Mouse (Mus musculus) kidney, adult 2 months (tissue): ENCODE data around the gene Hist1h2ad. TPM values are rescaled to one million over a fixed set of nuclear protein-coding genes. Genes with fewer than 3 reads are reported as not detected.
A peak's percentile ranks its signal among the peaks of the same experiment; 100 is the strongest.
"Not testable (repeated sequence)": the region's sequence is repeated elsewhere in the genome, so short reads cannot be mapped to it uniquely, and the experiment has no call there.

ENCODE experiments used
- DNase-seq: peaks from one replicate; pipeline ENCODE4 v3.0.0; 2021
- H3K27ac ChIP-seq: fragments of 200-500 bp; 2 replicates; pipeline ENCODE4 v1.5.1; 2012; ENCODE audit warnings: low read depth, low read length, control low read depth, inconsistent platforms; ENCODE audit not compliant: insufficient read depth
- H3K27me3 ChIP-seq: fragments of 200-500 bp; replicated peaks from 2 replicates; pipeline ENCODE4 v1.6.1; 2012; ENCODE audit warnings: mild to moderate bottlenecking, moderate library complexity, low read length, inconsistent platforms; ENCODE audit not compliant: control insufficient read depth, insufficient read depth
- H3K36me3 ChIP-seq: fragments of 200-500 bp; 2 replicates; pipeline ENCODE4 v1.6.1; 2012; ENCODE audit warnings: mild to moderate bottlenecking, moderate library complexity, low read length, inconsistent platforms; ENCODE audit not compliant: control insufficient read depth, insufficient read depth
- H3K4me1 ChIP-seq: fragments of 200-500 bp; 2 replicates; pipeline ENCODE4 v1.6.1; 2011; ENCODE audit warnings: low read length; ENCODE audit not compliant: control insufficient read depth, insufficient read depth
- H3K4me3 ChIP-seq: fragments of 200-500 bp; 2 replicates; pipeline ENCODE4 v1.5.1; 2011; ENCODE audit warnings: mild to moderate bottlenecking, low read depth, low read length, control low read depth; ENCODE audit not compliant: insufficient read depth
- CTCF ChIP-seq: fragments of 200-500 bp; conservative IDR thresholded peaks from 2 replicates; pipeline ENCODE4 v1.5.1; 2011; ENCODE audit warnings: low read depth, mild to moderate bottlenecking, control low read depth, low read length, moderate library complexity, mixed read lengths; ENCODE audit not compliant: insufficient read depth, insufficient read length
- POLR2A ChIP-seq: fragments of 200-500 bp; IDR thresholded peaks from one replicate; pipeline ENCODE4 v1.6.1; 2011; ENCODE audit warnings: low read depth, low read length, control low read depth
- WGBS: fragments of 180-500 bp; shearing (Covaris S2); methylation state at CpG from one replicate; pipeline ENCODE4 v1.1.7; 2018; 5-methylcytosine and 5-hydroxymethylcytosine counted together
- polyA plus RNA-seq: library from polyadenylated mRNA; depleted of rRNA; stranded (reverse); fragments of >200 nt; gene quantifications from 2 replicates; pipeline ENCODE4 v1.2.3, GENCODE M21; 2012

The Hist1h2ad gene
- polyA plus RNA-seq, 1 experiment, result not detected

DNA sequence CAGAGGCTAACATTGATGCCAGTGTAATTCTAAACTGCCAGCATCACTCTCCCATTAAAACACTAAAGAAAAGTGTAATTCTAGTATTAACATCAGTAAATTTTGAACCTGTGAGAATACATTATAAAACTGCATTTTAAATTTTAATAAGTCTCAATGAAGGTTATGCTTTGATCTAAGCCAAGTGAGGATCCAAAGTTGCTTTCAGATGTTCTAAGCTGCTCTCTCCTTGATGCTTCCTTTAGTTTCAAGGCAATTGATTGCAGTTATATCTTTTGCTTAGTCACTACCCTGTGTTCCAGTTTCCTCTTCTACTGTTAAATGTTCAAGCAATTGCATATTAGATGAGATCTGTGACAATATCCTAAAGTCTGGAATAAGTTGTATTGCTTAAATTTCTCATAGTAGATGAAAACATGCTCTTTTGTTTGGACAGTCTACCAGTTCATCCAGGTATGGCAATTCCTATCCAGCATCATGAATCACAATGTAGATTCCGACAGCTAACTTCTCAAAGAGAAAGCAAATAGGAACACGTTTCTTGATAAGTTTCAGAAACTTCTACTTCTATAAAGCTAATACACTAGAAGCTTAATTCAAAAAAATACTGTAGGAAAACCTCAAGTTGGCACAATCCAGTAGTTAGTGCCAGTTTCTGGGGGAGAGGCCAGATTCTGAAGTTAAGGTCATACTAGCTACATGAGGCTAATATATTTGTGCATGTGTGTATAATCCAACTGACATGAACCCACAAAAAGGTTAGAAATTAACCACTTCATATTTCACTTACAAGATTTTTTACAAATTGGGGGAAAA is 1.8 kb upstream of the Hist1h2ad start:
- Histone ChIP-seq H3K27ac (no peak overlapping the region), H3K4me3 (no peak overlapping the region), H3K4me1 (no peaks in the 10 kb centered on the region; the same call in 1 of the 2 replicates), H3K36me3 (no peaks in the 10 kb centered on the region), H3K27me3 (peaks cover 2% of the 10 kb centered on the region; the same call in 1 of the 2 replicates)
- 55% methylated on average over 2 of the region's 2 CpGs for WGBS
- TF ChIP-seq POLR2A, result no peak
- TF ChIP-seq CTCF, result no peak
- no peak for DNase-seq

DNA sequence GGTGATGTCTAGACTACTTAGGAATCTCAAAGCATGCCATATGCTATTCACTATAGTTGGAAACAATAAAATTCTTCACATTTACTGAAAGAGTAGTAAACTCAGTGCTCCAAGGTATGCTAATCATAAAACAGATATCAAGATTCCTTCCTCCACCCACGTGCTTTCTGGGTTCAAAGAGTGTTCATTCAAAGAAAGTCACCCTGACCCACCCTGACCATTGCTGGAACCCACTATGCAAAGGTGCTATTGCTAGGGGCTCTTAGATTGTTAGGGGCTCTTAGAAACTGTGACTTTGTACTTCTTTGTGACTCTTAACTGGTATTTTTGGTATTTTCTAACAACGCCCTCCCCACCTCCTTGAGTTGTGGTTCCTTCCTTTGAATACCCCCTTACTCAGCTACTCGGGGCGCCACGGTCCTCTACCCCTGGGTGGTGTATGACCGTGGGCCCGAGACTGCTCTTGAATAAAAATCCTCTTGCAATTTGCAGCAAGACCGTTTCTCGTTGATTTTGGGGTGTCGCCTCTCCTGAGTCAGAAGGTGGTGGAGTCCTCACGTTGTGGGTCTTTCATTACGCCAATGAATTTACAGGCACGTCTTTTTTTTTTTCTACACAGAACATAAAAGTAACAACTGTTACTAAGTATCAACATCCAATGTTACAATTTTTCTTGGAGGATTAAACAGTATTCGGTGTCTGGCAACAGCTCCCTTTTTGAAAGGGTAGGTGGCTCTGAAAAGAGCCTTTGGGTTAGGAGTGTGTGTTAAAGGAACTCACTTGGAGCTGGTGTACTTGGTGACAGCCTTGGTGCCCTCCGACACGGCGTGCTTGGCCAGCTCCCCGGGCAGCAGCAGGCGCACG is 915 bp upstream of the Hist1h2ad start:
- DNase-seq, H3K27ac ChIP-seq, H3K4me1 ChIP-seq, H3K27me3 ChIP-seq, H3K36me3 ChIP-seq: not testable (repeated sequence)
- 0 out of 2 replicates have a peak overlapping the region, but pooled peaks have one; percentile 26 for H3K4me3 ChIP-seq
- WGBS, result 21% methylated on average over 20 of the region's 20 CpGs

DNA sequence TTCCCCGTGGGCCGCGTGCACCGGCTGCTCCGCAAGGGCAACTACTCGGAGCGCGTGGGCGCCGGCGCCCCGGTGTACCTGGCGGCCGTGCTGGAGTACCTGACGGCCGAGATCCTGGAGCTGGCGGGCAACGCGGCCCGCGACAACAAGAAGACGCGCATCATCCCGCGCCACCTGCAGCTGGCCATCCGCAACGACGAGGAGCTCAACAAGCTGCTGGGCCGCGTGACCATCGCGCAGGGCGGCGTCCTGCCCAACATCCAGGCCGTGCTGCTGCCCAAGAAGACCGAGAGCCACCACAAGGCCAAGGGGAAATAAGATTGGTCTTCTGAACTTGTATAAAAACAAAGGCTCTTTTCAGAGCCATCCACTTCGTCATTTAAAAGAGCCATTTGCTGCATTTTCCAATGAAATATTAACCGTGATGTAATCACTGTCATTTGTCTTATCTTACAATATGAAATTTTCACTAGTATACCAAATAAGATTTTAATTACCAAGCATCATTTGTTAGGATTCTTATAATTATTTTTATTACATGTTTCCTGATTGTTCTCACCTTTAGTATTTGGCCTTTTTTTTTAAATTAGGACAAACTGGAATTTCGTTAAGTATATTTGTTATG is 477 bp downstream of the Hist1h2ad start:
- peak overlapping the region; percentile 8; the same call in 1 of the 2 replicates for H3K4me3 ChIP-seq
- not testable (repeated sequence) for H3K27ac ChIP-seq, DNase-seq, H3K4me1 ChIP-seq, H3K36me3 ChIP-seq, H3K27me3 ChIP-seq
- 9% methylated on average over 11 of the region's 39 CpGs for WGBS

DNA sequence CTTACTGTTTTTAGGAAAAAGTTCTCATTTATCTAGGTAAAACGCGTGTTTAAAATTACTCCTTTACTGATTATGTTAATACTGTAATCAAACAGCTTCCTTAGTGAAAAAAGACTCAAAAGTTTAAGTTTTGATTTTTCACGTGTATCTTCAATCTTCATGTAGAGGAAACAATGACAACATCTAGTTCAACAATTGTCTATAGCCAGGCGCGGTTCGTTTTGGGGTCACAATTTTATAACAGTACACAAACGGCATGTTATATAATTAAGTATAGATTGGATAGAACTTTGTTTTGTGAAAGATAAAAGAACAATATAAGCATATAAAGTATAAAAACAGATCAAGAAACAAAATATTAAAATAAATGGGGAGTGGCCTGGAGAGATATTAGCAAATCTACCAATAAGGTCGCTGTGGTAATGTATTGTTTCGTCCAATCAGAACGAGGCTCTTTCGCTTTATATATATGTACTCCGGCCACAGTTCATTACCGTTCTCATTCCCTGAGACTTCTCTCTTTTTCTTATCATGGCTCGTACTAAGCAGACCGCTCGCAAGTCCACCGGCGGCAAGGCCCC is 1.2 kb downstream of the Hist1h2ad start, which contains the start of gene Hist1h3d:
Gene Hist1h3d (plus strand): TSS at position 493 of the 581 bp plus-strand sequence.
- peak; percentile 52 for DNase-seq
- WGBS, result 5% methylated on average over 18 of the region's 18 CpGs
- no peak for TF ChIP-seq CTCF
- TF ChIP-seq POLR2A, result no peak

DNA sequence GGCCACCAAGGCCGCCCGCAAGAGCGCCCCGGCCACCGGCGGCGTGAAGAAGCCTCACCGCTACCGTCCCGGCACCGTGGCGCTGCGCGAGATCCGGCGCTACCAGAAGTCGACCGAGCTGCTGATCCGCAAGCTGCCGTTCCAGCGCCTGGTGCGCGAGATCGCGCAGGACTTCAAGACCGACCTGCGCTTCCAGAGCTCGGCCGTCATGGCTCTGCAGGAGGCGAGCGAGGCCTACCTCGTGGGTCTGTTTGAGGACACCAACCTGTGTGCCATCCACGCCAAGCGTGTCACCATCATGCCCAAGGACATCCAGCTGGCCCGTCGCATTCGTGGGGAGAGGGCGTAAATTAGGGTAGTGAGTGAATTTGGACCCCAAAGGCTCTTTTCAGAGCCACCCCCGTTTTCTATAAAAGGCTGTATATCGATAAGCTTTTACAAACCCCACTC is 1.7 kb downstream of the Hist1h2ad start:
- H3K36me3 ChIP-seq, DNase-seq, H3K27me3 ChIP-seq, H3K4me1 ChIP-seq, H3K27ac ChIP-seq: not testable (repeated sequence)
- peak overlapping the region; percentile 37; the same call in 1 of the 2 replicates for H3K4me3 ChIP-seq
- WGBS, result 10% methylated on average over 12 of the region's 40 CpGs

More for the DNA sequence above, 1.2 kb downstream of the Hist1h2ad start, which contains the start of gene Hist1h3d:
- Histone ChIP-seq H3K4me3 (peak within 1 kb of the TSS; percentile 37; the same call in 1 of the 2 replicates), H3K27ac (no peak within 1 kb of the TSS), H3K36me3 (no peaks in the 10 kb centered on the region), H3K4me1 (no peaks in the 10 kb centered on the region; the same call in 1 of the 2 replicates), H3K27me3 (peaks cover 2% of the 10 kb centered on the region; the same call in 1 of the 2 replicates)

DNA sequence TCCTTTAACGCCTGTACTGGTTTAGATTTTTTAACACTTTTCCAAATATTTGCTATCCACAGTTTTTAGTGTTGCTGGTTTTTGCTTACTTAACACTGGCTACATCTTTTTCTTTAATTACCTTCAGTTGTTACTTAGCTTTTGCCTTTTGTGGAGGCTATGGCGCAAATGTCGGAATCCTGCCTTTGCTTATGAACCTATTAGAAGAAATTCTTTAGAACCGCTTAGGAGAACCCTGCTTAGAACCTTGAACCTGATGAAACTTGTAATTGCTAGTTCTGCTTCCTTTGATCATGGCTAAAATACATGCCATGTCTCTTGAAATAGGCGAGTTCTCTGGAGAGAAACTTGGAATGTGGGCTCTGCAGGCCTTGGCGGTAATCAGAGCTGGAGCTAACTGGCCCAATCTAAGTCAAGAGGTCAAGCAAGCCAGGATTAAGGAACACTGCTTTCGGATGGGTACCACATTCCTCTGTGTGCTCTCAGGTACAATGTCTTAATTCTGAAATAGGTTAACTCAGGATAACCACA is 2.2 kb downstream of the Hist1h2ad start:
- Histone ChIP-seq H3K4me3 (no peak overlapping the region), H3K27ac (no peak overlapping the region), H3K27me3 (0 out of 2 replicates have a peak, but pooled peaks cover 2% of the 10 kb centered on the region), H3K4me1 (no peaks in the 10 kb centered on the region; the same call in 1 of the 2 replicates), H3K36me3 (no peaks in the 10 kb centered on the region)
- TF ChIP-seq CTCF, result no peak
- no peak for TF ChIP-seq POLR2A
- 71% methylated on average over 7 of the region's 7 CpGs for WGBS
- DNase-seq, result no peak
